Mouse (Mus musculus) spleen, adult 18-20 months (tissue): ENCODE results near the gene Cavin3.
"Not testable (repeated sequence)": the region's sequence is repeated elsewhere in the genome, so short reads cannot be mapped to it uniquely, and the experiment has no call there.

Experiments
- DNase-seq, 2 experiments: peaks; one replicate each; pipeline ENCODE4 v3.0.0; 2022; ENCODE audit warnings: mixed read lengths in 2 of 2

Cavin3 gene

DNA sequence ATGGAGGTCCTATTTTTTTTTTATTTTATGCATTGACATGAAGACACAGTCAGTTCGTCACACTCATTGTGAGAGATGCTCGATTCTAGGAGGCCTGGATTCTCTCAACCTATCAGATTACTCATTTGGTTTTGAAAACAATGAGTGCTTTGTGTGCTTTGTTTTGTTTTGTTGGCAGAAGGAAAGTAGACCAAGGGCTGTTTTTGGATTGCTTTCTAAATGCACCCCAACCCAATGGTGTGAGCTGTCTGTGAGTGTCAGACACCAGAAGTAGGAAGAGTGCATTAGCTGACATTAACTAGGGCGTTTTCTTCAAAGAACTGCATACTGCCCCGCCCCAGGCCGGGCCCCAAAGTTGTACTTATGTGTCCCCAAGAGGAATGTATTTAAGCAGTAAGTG lies 2.0 kb downstream of the Cavin3 start:
- no peak for DNase-seq

DNA sequence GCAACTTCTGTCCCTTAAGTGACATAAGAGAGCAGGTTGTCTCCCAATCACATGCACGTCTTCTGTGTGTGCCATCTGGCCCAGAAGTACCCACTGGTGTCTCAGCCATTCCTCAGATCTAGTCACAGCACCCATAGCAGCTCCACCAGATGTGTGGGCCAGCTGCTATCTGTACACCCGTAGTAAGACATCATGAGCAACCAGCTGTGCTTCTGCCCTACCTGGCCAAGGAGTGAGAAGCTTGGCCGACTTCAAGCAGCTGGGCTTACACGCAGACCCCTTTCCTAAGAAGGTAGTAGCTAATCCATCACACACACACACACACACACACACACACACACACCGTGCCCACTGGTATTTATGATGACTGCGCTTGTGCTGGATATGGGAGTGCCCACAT lies 2.9 kb downstream of the Cavin3 start:
- no peak for DNase-seq

- no peak for DNase-seq
Observed at GRCm38 (mm10) chr7:105478344-105478743, 3.8 kb downstream of the Cavin3 start.

- DNase-seq = no peak
Observed at GRCm38 (mm10) chr7:105477841-105478240, 4.3 kb downstream of the Cavin3 start.

DNA sequence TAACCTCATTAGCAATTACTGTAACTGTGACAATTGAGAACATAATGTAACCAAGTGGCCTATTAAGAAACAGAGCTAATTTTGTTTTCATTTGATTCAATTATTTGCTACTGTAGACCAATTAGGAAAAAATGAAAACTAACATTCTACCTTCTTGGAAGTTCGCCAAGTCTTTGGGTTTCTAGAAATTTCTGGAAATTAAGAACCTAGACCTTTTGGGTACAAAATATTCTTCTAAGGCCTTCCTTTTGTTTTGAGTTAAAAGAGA lies 4.7 kb downstream of the Cavin3 start:
- DNase-seq = no peak

GRCm38 (mm10) chr7:105476683-105477432 lies 5.2 kb downstream of the Cavin3 start:
- no peak for DNase-seq

DNA sequence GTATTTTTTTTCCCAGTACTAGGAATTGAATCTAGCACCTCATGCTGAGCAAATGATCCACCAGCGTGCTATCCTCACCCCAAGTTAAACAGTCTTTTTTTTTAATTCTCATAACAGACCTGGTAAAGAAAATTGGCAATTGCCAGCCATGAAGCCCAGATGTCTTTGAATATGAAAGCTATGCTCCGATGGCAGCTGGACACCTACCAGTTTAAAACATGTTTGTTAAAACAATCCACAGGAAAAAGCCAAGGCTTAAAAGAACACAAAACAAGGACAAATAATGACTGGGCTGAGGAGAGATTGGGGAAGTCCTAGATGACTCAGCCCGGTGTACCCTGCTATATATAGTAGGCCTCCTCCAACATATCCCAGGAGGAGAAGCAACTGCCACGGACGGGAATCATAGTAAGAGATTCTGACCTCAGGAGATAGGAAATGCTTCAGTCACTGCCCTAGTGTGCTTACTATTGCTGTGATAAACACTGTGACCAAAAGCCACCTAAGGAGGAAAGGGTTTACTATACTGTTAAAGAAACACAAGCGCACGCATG lies 6.6 kb downstream of the Cavin3 start:
- no peak for DNase-seq

- no peak for DNase-seq
Observed at GRCm38 (mm10) chr7:105474771-105475315, 7.3 kb downstream of the Cavin3 start.

- DNase-seq = no peak
Observed at GRCm38 (mm10) chr7:105472607-105473006, 9.5 kb downstream of the Cavin3 start.

DNA sequence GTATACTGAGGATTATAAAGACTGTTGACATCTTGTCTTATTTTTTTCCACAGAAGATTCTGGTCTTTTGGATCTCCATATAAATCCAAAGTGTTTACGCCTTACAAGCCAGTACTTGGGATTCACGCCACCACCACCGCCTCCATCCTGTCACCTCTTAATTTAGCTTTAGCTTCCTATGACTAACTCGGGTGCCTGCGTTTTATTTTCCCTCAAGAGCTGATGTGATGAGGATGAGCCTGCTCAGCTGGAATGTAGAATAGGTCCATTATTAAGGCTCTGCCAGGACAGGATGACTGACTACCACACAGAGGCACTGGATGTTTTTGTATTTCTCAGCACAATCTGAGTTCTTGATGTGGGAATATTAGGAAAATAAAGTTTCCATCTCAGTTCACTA lies 16.6 kb downstream of the Cavin3 start:
- not testable (repeated sequence) for DNase-seq

GRCm38 (mm10) chr7:105458546-105458945 lies 23.6 kb downstream of the Cavin3 start:
- DNase-seq = no peak

DNA sequence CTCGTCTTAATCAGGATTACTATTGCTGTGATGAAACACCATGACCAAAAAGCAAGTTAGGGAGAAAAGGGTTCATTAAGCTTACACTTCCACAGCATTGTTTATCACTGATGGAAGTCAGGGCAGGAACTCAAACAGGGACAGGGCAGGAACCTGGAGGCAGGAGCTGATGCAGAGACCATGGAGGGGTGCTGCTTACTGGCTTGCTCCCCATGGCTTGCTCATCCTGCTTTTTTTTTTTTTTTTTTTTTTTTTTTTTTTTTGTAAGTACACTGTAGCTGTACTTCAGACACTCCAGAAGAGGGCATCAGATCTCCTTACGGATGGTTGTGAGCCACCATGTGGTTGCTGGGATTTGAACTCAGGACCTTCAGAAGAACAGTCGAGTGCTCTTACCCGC lies 28.8 kb downstream of the Cavin3 start:
- DNase-seq = not testable (repeated sequence)

- DNase-seq = no peak
Observed at GRCm38 (mm10) chr7:105445076-105445475, 37.0 kb downstream of the Cavin3 start.

GRCm38 (mm10) chr7:105441426-105441825 lies 40.7 kb downstream of the Cavin3 start:
- DNase-seq = no peak

GRCm38 (mm10) chr7:105437979-105438772 lies 43.9 kb downstream of the Cavin3 start:
- DNase-seq = no peak

- no peak for DNase-seq
Observed at GRCm38 (mm10) chr7:105434798-105435197, 47.3 kb downstream of the Cavin3 start.

GRCm38 (mm10) chr7:105433859-105434258 lies 48.2 kb downstream of the Cavin3 start:
- no peak for DNase-seq

- DNase-seq = no peak
Observed at GRCm38 (mm10) chr7:105432058-105432457, 50.0 kb downstream of the Cavin3 start.
